Mouse (Mus musculus): ENCODE measurements around the gene Ocm.

GRCm38 (mm10) chr5:143975631-143975933 lies 50.9 kb downstream of the Ocm start:
- TF ChIP-seq BHLHE40 (IDR thresholded peaks at IDR 0.05; ENCODE audit: low read depth, low read length) (no peak), CTCF (conservative IDR thresholded peaks at IDR 0.05 in 1 of 2, IDR thresholded peaks at IDR 0.05 in 1 of 2; ENCODE audit: low read depth in 2 of 2, low read length in 2 of 2) (no peak; a peak in 1 of 4 replicates), HCFC1 (IDR thresholded peaks at IDR 0.05; ENCODE audit: low read depth, low read length) (no peak), POLR2AphosphoS2 (IDR thresholded peaks at IDR 0.05; ENCODE audit: low read depth, low read length) (no peak), POLR2A (IDR thresholded peaks at IDR 0.05; ENCODE audit: low read depth, low read length) (no peak), KAT2A (IDR thresholded peaks at IDR 0.05; ENCODE audit: insufficient replicate concordance, low read length) (no peak), CHD2 (IDR thresholded peaks at IDR 0.05; ENCODE audit: low read length) (no peak), MAX (IDR thresholded peaks at IDR 0.05; ENCODE audit: low read length) (no peak), TBP (conservative IDR thresholded peaks at IDR 0.05; ENCODE audit: low read depth, low read length) (no peak), USF2 (conservative IDR thresholded peaks at IDR 0.05; ENCODE audit: low read depth, low read length) (no peak), RAD21 (IDR thresholded peaks at IDR 0.05; ENCODE audit: low read depth, low read length) (no peak), UBTF (IDR thresholded peaks at IDR 0.05; ENCODE audit: low read depth, low read length) (no peak), ZC3H11A (IDR thresholded peaks at IDR 0.05; ENCODE audit: low read depth, low read length) (no peak)

Data from CH12.LX (cell line).